Mouse (Mus musculus) C2C12 (cell line): ENCODE measurements around the gene Slc22a8.

Experiments used
- CEBPB ChIP-seq: IDR thresholded peaks from one replicate; pipeline ENCODE4 v1.6.1; 2011; ENCODE audit warnings: low read depth, mild to moderate bottlenecking, control low read depth, moderate library complexity
- CTCF ChIP-seq: IDR thresholded peaks from one replicate; pipeline ENCODE4 v1.5.1; 2011; ENCODE audit not compliant: control insufficient read depth, insufficient read depth, insufficient read length
- MAX ChIP-seq: IDR thresholded peaks from one replicate; pipeline ENCODE4 v1.6.1; 2011; ENCODE audit warnings: mild to moderate bottlenecking, control low read depth
- USF1 ChIP-seq: IDR thresholded peaks from one replicate; pipeline ENCODE4 v1.6.1; 2011; ENCODE audit warnings: low read depth, mild to moderate bottlenecking, control low read depth, moderate library complexity

GRCm38 (mm10) chr19:8630826-8631225 is 39.8 kb downstream of the Slc22a8 start:
- TF ChIP-seq CTCF (no peak), USF1 (no peak), MAX (no peak), CEBPB (no peak)
